Mouse (Mus musculus) CH12.LX (cell line): ENCODE measurements around the gene Tiam1. TPM values are rescaled to one million over a fixed set of nuclear protein-coding genes. Genes with fewer than 3 reads are reported as not detected.

Source experiments
- DNase-seq: peaks from one replicate; pipeline ENCODE4 v3.0.0-alpha.2; 2013; ENCODE audit errors: extremely low read depth
- H3K27ac ChIP-seq: 2 replicates; pipeline ENCODE4 v1.5.1; 2012; ENCODE audit warnings: low read depth, mild to moderate bottlenecking, control low read depth, moderate library complexity; ENCODE audit not compliant: insufficient read depth
- H3K27me3 ChIP-seq: replicated peaks from 2 replicates; pipeline ENCODE3; 2012; ENCODE audit warnings: inconsistent platforms
- H3K36me3 ChIP-seq, 2 experiments: replicated peaks in 1 of 2; 2 replicates each; pipeline versions ENCODE3 to v1.6.1; 2012; ENCODE audit warnings: inconsistent platforms in 1 of 2, low read length in 1 of 2, mild to moderate bottlenecking in 1 of 2, mixed read lengths in 1 of 2, moderate library complexity in 1 of 2; ENCODE audit not compliant: control insufficient read depth in 1 of 2, insufficient read depth in 1 of 2
- H3K4me1 ChIP-seq, 2 experiments: 2 replicates each; pipeline ENCODE4 v1.6.1; 2012; ENCODE audit warnings: inconsistent platforms in 1 of 2, moderate library complexity in 1 of 2; ENCODE audit not compliant: insufficient read depth in 2 of 2, control insufficient read depth in 1 of 2
- H3K4me2 ChIP-seq: 2 replicates; pipeline ENCODE4 v1.6.1; 2012; ENCODE audit warnings: low read depth, mild to moderate bottlenecking, control low read depth; ENCODE audit not compliant: poor library complexity, insufficient read depth, severe bottlenecking
- H3K4me3 ChIP-seq, 3 experiments: fragments of 150-350 bp in 1 of 3; sonication (generic) in 1 of 3; replicated peaks in 1 of 3; 2 replicates each; pipeline versions ENCODE3 to v1.5.1; 2011 to 2012; ENCODE audit warnings: low read depth in 2 of 3, low read length in 2 of 3, mild to moderate bottlenecking in 2 of 3, moderate library complexity in 2 of 3, control low read depth in 1 of 3, improper control_type of control experiment in 1 of 3, inconsistent platforms in 1 of 3, mixed read lengths in 1 of 3; ENCODE audit not compliant: poor library complexity in 1 of 3
- H3K79me2 ChIP-seq: replicated peaks from 2 replicates; pipeline ENCODE4 v1.6.1; 2012; ENCODE audit warnings: mild to moderate bottlenecking, moderate library complexity; ENCODE audit not compliant: control insufficient read depth, poor library complexity, insufficient read depth, severe bottlenecking; ENCODE audit errors: extremely low read depth
- H3K9ac ChIP-seq: 2 replicates; pipeline ENCODE4 v1.6.1; 2012; ENCODE audit warnings: low read depth, mild to moderate bottlenecking, control low read depth, moderate library complexity; ENCODE audit not compliant: insufficient read depth
- H3K9me3 ChIP-seq: replicated peaks from 2 replicates; pipeline ENCODE3; 2012; ENCODE audit warnings: low read length, inconsistent platforms, mixed read lengths
- CHD1 ChIP-seq: IDR thresholded peaks from 2 replicates; pipeline ENCODE4 v1.6.1; 2012; ENCODE audit warnings: low read depth, low read length, improper control_type of control experiment, inconsistent platforms
- CTCF ChIP-seq, 2 experiments: IDR thresholded peaks in 1 of 2; conservative IDR thresholded peaks in 1 of 2; 2 replicates each; pipeline ENCODE4 v1.5.1; 2011 to 2012; ENCODE audit warnings: low read depth in 2 of 2, low read length in 2 of 2, improper control_type of control experiment in 1 of 2, inconsistent platforms in 1 of 2, mild to moderate bottlenecking in 1 of 2, moderate library complexity in 1 of 2
- IRF4 ChIP-seq: IDR thresholded peaks from 2 replicates; pipeline ENCODE4 v1.6.1; 2014; ENCODE audit warnings: low read depth, mild to moderate bottlenecking, inconsistent platforms, low read length, improper control_type of control experiment
- JUN ChIP-seq: IDR thresholded peaks from 2 replicates; pipeline ENCODE4 v1.6.1; 2011; ENCODE audit warnings: low read depth, mild to moderate bottlenecking, low read length, improper control_type of control experiment, moderate library complexity; ENCODE audit not compliant: insufficient read depth
- JUND ChIP-seq: conservative IDR thresholded peaks from 2 replicates; pipeline ENCODE4 v1.6.1; 2011; ENCODE audit warnings: low read depth, low read length, improper control_type of control experiment
- KAT2A ChIP-seq: IDR thresholded peaks from 2 replicates; pipeline ENCODE4 v1.6.1; 2012; ENCODE audit warnings: low read length, improper control_type of control experiment, inconsistent platforms; ENCODE audit not compliant: insufficient replicate concordance
- MAFK ChIP-seq: IDR thresholded peaks from 2 replicates; pipeline ENCODE4 v1.6.1; 2011; ENCODE audit warnings: low read length, improper control_type of control experiment; ENCODE audit not compliant: insufficient replicate concordance
- MAZ ChIP-seq: IDR thresholded peaks from 2 replicates; pipeline ENCODE4 v1.6.1; 2012; ENCODE audit warnings: low read depth, mild to moderate bottlenecking, inconsistent platforms, low read length, improper control_type of control experiment, moderate library complexity
- NELFE ChIP-seq: IDR thresholded peaks from 2 replicates; pipeline ENCODE4 v1.6.1; 2011; ENCODE audit warnings: low read depth, low read length, improper control_type of control experiment
- NRF1 ChIP-seq: IDR thresholded peaks from 2 replicates; pipeline ENCODE4 v1.6.1; 2014; ENCODE audit warnings: low read depth, mild to moderate bottlenecking, inconsistent platforms, low read length, improper control_type of control experiment, moderate library complexity
- PAX5 ChIP-seq: IDR thresholded peaks from 2 replicates; pipeline ENCODE4 v1.6.1; 2012; ENCODE audit warnings: low read length, inconsistent platforms, mixed read lengths
- RAD21 ChIP-seq: IDR thresholded peaks from 2 replicates; pipeline ENCODE4 v1.6.1; 2011; ENCODE audit warnings: low read depth, mild to moderate bottlenecking, low read length, improper control_type of control experiment, moderate library complexity
- RCOR1 ChIP-seq: conservative IDR thresholded peaks from 2 replicates; pipeline ENCODE4 v1.6.1; 2012; ENCODE audit warnings: low read depth, mild to moderate bottlenecking, inconsistent platforms, low read length, improper control_type of control experiment
- SIN3A ChIP-seq: IDR thresholded peaks from 2 replicates; pipeline ENCODE4 v1.6.1; 2012; ENCODE audit warnings: low read length, improper control_type of control experiment, inconsistent platforms
- SMC3 ChIP-seq: IDR thresholded peaks from 2 replicates; pipeline ENCODE4 v1.6.1; 2011; ENCODE audit warnings: low read depth, low read length, improper control_type of control experiment
- UBTF ChIP-seq: IDR thresholded peaks from 2 replicates; pipeline ENCODE4 v1.6.1; 2012; ENCODE audit warnings: low read depth, mild to moderate bottlenecking, inconsistent platforms, low read length, improper control_type of control experiment, moderate library complexity
- ZC3H11A ChIP-seq: IDR thresholded peaks from 2 replicates; pipeline ENCODE4 v1.6.1; 2012; ENCODE audit warnings: low read depth, mild to moderate bottlenecking, inconsistent platforms, low read length, improper control_type of control experiment
- ZKSCAN1 ChIP-seq: IDR thresholded peaks from 2 replicates; pipeline ENCODE4 v1.6.1; 2012; ENCODE audit warnings: low read depth, inconsistent platforms, low read length, improper control_type of control experiment, borderline replicate concordance
- dilution Hi-C: fragments of 300-500 bp; cut with MboI; formaldehyde crosslinking; loops from 2 replicates; pipeline ENCODE4 v1.14.3; 2020; ENCODE audit warnings: low sequenced_read_pairs; ENCODE audit not compliant: extremely low pct_unique_long_range_greater_than_20kb, extremely low pct_ligation_motif_present
- in situ Hi-C: fragments of 300-500 bp; cut with MboI; formaldehyde crosslinking; loops from 3 replicates; pipeline ENCODE4 v1.14.3; 2019; ENCODE audit warnings: low sequenced_read_pairs, low pct_ligation_motif_present, low pct_unique_long_range_greater_than_20kb, mixed read lengths
- polyA plus RNA-seq: library from polyadenylated mRNA; unstranded; fragments of >175 nt; gene quantifications from 2 replicates; pipeline ENCODE4 v1.2.1, GENCODE M21; 2012; ENCODE audit warnings: low read depth; ENCODE audit not compliant: insufficient read length
- total RNA-seq, 2 experiments: library from RNA; depleted of rRNA; stranded (reverse); fragments of 300-350 nt in 1 of 2; fragments of >200 nt in 1 of 2; gene quantifications; 2 replicates each; pipeline ENCODE4 v1.2.3; 2012 to 2014

The Tiam1 gene
- total and polyA plus RNA-seq, 3 experiments: 0.03 to 0.40 (median 0.04) TPM

GRCm38 (mm10) chr16:90187453-90187852, 43.9 kb upstream of the Tiam1 start:
- TF ChIP-seq SMC3 (peak; percentile 34), MAFK (no peak), CTCF (conservative IDR thresholded peaks at IDR 0.05 in 1 of 2, IDR thresholded peaks at IDR 0.05 in 1 of 2; ENCODE audit: low read depth in 2 of 2, low read length in 2 of 2) (peak in 1 of 2 experiments; percentile 64; a peak in 2 of 4 replicates), RAD21 (peak; percentile 67), UBTF (no peak), SIN3A (no peak), JUN (no peak)
- TF ChIP-seq, all 38 proteins: peak for 3
- no peak overlapping the region for H3K4me3 ChIP-seq
- peak overlapping the region; percentile 4 for H3K4me2 ChIP-seq
- no peak overlapping the region for H3K27ac ChIP-seq
- H3K27me3 ChIP-seq: peaks cover 6% of the 10 kb centered on the region
- H3K9me3 ChIP-seq: no peaks in the 10 kb centered on the region
- H3K9ac ChIP-seq: no peak overlapping the region
- H3K4me1 ChIP-seq: peaks cover 4 to 5% of the 10 kb centered on the region in 2 experiments; a peak in 2 of 4 replicates
- no peak for DNase-seq
- H3K79me2 ChIP-seq: no peaks in the 10 kb centered on the region
- H3K36me3 ChIP-seq: no peaks in the 10 kb centered on the region
- dilution Hi-C loops: no loop called here
- in situ Hi-C loops: loop anchor here (5.0 to 25.0 kb wide), 3 partner anchors 340 to 1800 kb away; no protein-coding TSS in a partner anchor

DNA sequence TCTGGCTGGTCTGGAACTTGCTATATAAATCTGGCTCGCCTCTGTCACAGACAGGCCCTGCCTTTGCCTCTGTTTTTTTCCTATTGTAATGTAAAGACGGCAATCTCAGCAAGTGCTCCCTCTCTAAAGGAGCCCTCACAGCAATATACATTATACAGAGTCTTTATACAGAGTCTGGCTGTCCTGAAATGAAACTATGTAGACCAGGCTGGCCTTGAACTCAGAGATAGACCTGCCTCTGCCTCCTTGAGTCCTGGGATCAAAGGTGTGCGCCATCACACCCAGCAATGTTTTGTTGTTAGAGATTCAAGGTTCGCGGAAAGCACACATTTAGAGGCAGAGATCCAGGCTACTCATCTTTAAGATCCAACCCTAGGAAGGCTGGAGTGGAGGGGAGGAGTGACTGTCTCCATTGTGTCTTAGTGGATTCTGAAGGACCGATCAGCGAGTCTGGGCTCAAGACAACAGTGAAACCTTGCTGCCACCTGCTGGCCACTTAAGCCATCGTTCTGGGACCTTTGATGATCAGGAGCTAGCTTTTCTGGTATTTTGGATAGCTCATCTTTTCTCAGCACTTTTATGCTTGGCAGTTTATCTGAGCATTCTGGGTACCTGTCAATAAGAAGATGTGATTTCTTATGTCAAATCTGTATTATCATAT, 42.5 kb upstream of the Tiam1 start:
- TF ChIP-seq NRF1: no peak
- TF ChIP-seq ZC3H11A: peak; percentile 38
- peak; percentile 51; the same call in 1 of the 2 replicates for TF ChIP-seq IRF4
- no peak for TF ChIP-seq RCOR1
- TF ChIP-seq KAT2A: no peak
- no peak for TF ChIP-seq JUND
- 0 out of 2 replicates have a peak, but pooled peaks have one; percentile 35 for TF ChIP-seq MAZ
- TF ChIP-seq NELFE: peak; percentile 52; the same call in 1 of the 2 replicates
- TF ChIP-seq PAX5: no peak
- no peak for TF ChIP-seq SIN3A
- peak; percentile 98 for TF ChIP-seq RAD21
- TF ChIP-seq ZKSCAN1: no peak
- peak; percentile 83 for TF ChIP-seq SMC3
- TF ChIP-seq CHD1: no peak
- TF ChIP-seq UBTF: no peak
- peak; percentile 88 to 93 for TF ChIP-seq CTCF (conservative IDR thresholded peaks at IDR 0.05 in 1 of 2, IDR thresholded peaks at IDR 0.05 in 1 of 2; ENCODE audit: low read depth in 2 of 2, low read length in 2 of 2)
- TF ChIP-seq, all 38 proteins: peak for 7
- no peaks in the 10 kb centered on the region for H3K36me3 ChIP-seq
- peaks cover 4 to 5% of the 10 kb centered on the region in 2 experiments; a peak in 2 of 4 replicates for H3K4me1 ChIP-seq
- no peak overlapping the region for H3K27ac ChIP-seq
- no peaks in the 10 kb centered on the region for H3K9me3 ChIP-seq
- no peaks in the 10 kb centered on the region for H3K79me2 ChIP-seq
- in situ Hi-C loops (loop anchor here (5.0 to 25.0 kb wide), 3 partner anchors 339 to 1799 kb away; no protein-coding TSS in a partner anchor), dilution Hi-C loops (no loop called here)
- peaks cover 4% of the 10 kb centered on the region for H3K27me3 ChIP-seq
- no peak overlapping the region for H3K4me3 ChIP-seq
- H3K9ac ChIP-seq: no peak overlapping the region
- no peak overlapping the region for H3K4me2 ChIP-seq
- DNase-seq: peak; percentile 80
